Mouse (Mus musculus) activated CD4-positive, CD25-positive, alpha-beta regulatory T cell, adult 4 months (primary cell): ENCODE data around the gene Cdk1. TPM values are rescaled to one million over a fixed set of nuclear protein-coding genes. Genes with fewer than 3 reads are reported as not detected.
"Not testable (repeated sequence)": the region's sequence is repeated elsewhere in the genome, so short reads cannot be mapped to it uniquely, and the experiment has no call there.

ENCODE experiments used
- ATAC-seq: one replicate; pipeline ENCODE4 v1.8.0; 2017
- polyA plus RNA-seq, 2 experiments: library from polyadenylated mRNA; unstranded; fragments of 100-300 nt; shearing (Covaris generic); gene quantifications; one replicate each; pipeline ENCODE4 v1.2.1; 2017

The Cdk1 gene
- 10 to 100 TPM; 38.3 to 42.9 TPM for polyA plus RNA-seq

- ATAC-seq = peak; percentile 97
Measured at GRCm38 (mm10) chr10:69352212-69353085, at the start of gene Cdk1. Cdk1 (minus strand) TSS chr10:69352938.

GRCm38 (mm10) chr10:69399814-69400385 is 47.2 kb upstream of the Cdk1 start:
- ATAC-seq = no peak

DNA sequence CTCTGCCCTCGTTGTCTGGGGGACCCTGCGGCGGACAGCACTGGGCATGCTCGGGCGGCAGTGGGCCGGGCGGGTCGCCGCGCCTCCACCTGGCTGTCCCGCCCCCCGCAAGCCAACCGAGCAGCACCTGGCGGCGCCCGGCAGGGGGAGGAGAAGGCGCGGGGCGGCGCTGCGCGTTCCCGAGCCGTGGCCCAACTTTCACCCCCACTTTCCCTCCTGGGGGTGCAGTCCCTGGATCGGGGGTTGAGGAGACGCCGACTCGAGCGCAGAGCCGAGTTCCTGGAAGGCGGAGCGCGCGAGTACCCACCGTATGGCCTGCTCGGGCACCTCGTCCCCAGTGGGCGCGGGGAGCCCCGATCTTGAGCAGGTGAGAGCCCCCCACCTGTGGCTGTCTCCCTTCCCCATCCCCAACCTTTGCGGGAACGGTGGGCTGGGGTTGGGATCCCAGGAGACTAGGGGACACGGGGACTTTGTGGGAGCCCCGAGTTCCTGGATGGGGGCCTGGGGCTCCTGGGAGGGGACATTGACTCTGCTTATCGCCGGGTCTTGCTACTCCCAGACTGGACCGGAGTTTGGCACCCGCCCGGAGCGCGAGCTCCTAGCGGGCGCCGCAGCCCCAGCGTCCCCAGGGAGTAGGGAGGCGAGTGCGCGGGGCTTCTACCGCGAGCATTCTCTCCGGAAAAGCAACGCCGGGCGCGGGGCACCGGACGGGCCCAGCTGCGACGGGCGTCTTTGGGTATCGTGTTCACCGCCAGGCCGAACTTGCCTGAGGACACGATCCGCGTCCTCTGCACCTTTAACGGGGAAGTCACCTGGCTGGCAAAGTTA is 46.2 kb upstream of the Cdk1 start, which contains the start of gene Ank3:
Gene Ank3, plus strand, starts transcription at position 11 of the 828 bp plus-strand sequence.
- ATAC-seq = no peak

- ATAC-seq = no peak
Measured at GRCm38 (mm10) chr10:69398197-69398762, 45.5 kb upstream of the Cdk1 start.

DNA sequence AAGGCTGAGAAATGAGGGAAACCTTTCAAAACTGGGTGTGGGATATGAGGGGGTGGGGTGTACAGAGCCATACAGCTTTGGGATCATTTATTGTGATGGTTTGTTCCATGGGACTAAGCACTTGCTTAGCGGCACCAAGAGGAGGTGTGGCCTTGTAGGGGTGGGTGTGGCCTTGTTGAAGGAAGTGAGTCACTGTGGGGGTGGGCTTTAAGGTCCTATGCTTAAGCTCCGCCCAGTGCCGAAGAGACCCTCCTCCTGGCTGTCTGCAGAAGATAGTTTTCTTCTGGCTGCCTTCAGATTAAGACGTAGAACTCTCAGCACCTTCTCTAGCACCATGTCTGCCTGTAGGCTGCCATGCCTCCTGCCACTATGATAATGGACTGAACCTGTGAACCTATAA is 36.8 kb upstream of the Cdk1 start:
- ATAC-seq = no peak

DNA sequence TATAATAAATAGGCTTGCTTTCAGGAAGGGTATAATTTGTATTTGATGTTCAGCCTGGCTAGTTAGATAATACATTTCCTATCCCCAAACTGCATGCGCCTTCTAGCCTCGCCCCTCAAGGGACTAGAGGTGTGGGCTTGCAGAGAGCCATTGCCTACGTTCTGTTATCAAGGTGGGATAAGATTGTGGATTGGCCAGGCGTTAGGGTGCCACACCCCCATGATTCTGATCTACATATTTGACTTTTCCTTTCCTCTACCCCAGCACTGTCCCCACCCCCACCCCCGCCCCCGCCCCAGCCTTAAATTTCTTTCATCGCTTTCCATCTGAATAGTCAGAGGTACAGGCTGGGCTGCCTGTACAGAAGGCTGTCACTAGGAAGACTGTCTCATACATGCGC is 34.0 kb upstream of the Cdk1 start:
- no peak for ATAC-seq

- ATAC-seq = no peak
Measured at GRCm38 (mm10) chr10:69385136-69385535, 32.4 kb upstream of the Cdk1 start.

DNA sequence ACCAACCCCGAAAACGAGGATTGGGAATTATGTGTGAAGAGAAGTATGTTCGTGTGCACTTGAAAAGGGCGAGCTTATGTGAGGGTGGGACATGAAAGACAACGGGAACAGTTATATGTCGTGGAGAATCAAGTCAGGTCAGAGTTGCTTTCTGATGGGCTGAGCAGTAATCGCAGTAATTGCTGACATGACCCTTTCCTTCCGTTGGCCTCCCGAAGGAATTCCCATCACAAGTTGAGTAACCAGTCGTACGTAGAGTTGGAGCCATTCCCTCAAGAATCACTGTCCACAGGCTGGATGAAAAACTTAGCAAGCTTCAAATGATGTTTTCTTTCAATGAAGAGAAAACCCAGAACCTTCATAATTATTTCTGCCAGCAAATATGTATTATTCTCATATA is 31.9 kb upstream of the Cdk1 start:
- ATAC-seq = no peak

DNA sequence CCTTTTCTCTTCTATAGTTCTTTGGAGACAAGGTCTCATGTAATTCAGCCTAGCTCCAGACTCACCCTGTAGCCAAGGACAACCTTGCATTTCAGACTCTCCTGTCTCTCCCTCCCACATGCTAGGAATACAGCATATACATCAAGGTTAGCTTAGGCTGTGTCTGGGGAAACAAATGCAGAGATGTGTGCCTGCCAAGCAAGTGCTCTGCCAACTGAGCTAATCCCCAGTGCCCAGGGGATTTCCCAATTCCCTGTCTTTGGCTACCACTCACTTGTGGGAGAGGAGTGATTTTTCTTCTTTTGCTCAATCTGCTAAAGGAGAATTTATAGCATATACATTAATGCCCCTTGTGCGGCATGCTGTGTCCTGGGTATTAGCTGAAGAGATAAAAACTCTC is 30.4 kb upstream of the Cdk1 start:
- ATAC-seq = no peak

DNA sequence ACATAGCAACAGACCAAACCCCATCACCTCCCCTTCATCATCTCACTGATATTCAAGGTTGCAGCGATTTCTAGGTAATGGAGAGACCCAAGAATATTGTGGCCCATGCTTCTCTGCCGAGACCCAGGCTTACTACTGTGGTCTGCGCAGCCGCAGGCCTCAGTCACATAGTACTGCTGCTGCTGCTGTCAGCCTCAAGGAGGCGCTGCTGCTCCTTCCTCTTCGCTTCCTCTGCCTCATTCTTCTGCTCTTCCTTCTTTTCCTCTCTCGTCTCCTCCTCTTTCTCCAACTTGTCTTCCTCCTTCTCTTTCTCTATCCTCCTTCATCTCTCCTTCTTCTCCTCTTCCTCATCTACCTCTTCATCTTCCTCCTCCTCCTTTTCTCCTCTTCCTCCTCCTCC is 22.4 kb upstream of the Cdk1 start:
- no peak for ATAC-seq

- no peak for ATAC-seq
Measured at GRCm38 (mm10) chr10:69373796-69374550, 21.2 kb upstream of the Cdk1 start.

- no peak for ATAC-seq
Measured at GRCm38 (mm10) chr10:69372061-69372460, 19.3 kb upstream of the Cdk1 start.

DNA sequence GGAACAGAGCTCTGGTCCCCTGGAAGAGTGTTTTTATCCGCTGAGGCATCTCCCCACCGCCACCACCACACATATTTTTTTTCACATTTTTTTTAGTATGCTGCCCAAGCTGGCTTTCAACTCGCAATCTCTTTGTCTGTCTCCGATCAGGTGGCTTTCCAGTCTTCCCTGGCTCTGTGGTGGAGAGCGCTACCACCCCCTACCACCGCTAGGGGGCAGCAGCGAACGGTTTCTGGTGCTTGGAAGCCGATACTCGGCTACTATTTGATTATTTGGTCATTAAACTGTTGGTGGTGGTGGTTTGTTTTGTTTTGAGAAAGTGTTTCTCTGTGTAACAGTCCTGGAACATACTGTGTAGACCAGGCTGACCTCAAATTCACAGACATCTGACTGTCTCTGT is 18.7 kb upstream of the Cdk1 start:
- ATAC-seq = no peak

DNA sequence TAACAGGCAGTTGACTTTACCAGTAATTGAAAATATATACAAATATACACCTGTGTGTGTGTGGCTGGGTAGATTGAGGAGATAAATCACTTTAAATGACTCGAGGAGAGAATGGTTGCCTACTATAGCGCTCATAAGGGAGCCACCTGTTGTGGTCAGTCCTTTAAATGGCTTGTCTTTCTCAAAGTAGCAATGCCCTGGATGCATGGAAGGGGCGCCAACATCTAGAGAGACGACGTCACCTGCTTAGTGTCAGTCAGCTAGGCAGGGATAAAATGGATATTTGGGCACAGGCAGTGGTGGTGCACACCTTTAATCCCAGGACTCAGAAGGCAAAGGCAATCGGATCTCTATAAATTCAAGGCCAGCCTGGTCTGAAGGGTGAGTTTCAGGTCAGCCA is 16.6 kb upstream of the Cdk1 start:
- ATAC-seq = no peak

GRCm38 (mm10) chr10:69366877-69367387 is 14.2 kb upstream of the Cdk1 start:
- no peak for ATAC-seq

GRCm38 (mm10) chr10:69366208-69366607 is 13.5 kb upstream of the Cdk1 start:
- no peak for ATAC-seq

DNA sequence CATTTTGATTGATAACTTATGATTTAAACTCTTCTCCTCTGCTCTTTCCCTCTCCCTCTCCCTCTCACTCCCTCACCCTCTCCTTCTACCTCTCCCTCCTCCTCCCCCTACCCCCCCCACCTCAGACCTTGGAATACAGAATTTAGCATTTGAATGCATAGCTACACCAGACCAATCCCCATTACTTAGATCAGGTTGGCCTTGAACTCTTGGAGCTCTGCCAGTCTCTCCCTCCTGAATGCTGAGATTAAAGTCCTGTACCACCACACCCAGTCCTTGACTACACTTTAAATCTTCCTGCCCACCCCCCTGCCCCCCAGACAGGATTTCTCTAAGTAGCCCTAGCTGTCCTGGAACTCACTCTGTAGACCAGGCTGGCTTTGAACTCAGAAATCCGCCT is 6.9 kb upstream of the Cdk1 start:
- ATAC-seq = no peak

- ATAC-seq = not testable (repeated sequence)
Measured at GRCm38 (mm10) chr10:69353086-69353479, 345 bp upstream of the Cdk1 start.

GRCm38 (mm10) chr10:69351842-69352211 is 911 bp downstream of the Cdk1 start:
- ATAC-seq = no peak

GRCm38 (mm10) chr10:69351071-69351841 is 1.5 kb downstream of the Cdk1 start:
- no peak for ATAC-seq

DNA sequence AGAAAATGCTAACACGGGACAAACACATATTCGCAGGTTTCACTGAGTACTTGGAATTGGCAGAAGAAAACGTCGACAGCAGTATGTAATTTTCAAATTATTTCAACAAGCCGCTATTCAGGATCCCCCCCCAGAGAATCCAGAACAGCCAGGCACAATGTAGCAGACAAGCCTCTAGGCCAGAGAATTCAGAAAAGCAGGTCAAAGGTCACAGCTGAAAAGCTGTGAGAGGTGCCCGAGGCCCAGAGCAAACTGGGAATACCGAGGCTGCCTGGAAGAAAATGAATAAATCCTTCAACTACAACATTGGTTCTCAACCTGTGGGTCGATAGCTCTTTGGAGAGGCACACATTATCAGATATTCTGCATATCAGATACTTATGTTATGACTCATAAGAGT is 4.5 kb downstream of the Cdk1 start:
- no peak for ATAC-seq
